Mouse (Mus musculus): ENCODE results near the gene Bcl7a. TPM values are rescaled to one million over a fixed set of nuclear protein-coding genes. Genes with fewer than 3 reads are reported as not detected.
A peak's percentile ranks its signal among the peaks of the same experiment; 100 is the strongest.

Bcl7a gene
- total and polyA plus RNA-seq, 3 experiments = 6.3 to 10.3 (median 9.2) TPM

DNA sequence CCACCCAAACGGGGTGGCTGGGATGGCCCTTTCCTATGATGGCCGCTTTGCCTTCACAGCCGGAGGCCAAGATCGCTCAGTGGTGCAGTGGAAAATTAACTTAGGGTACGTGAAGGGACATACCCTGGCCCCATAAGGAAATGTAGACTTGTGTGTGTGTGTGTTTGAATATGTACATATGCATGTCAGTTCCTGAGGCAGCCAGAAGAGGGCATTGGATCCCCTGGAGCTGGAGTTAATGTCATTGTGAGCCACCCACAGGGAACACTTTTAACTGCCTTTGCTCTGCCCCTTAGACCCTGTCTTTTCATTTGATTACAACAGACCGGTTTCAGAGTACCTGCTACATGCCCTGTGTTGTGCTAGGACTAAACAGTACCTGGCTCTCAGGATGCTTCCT, 45.1 kb upstream of the Bcl7a start:
- H3K36me3 ChIP-seq (ENCODE audit: control insufficient read depth, insufficient read depth, low read length) = no peaks in the 10 kb centered on the region
- no peak overlapping the region for H3K4me3 ChIP-seq
- H3K79me2 ChIP-seq (replicated peaks; ENCODE audit: control insufficient read depth, insufficient read depth, low read length) = no peaks in the 10 kb centered on the region
- no peak overlapping the region for H3K9ac ChIP-seq (ENCODE audit: low read depth, low read length)
- peaks cover 1% of the 10 kb centered on the region; the same call in 1 of the 2 replicates for H3K4me1 ChIP-seq (ENCODE audit: control insufficient read depth, insufficient read depth, low read length)
- no peaks in the 10 kb centered on the region for H3K27me3 ChIP-seq (ENCODE audit: control insufficient read depth, insufficient read depth, low read length)
- TF ChIP-seq CTCF (IDR thresholded peaks at IDR 0.05) = peak; percentile 45
- no peak for TF ChIP-seq EP300 (IDR thresholded peaks at IDR 0.05; ENCODE audit: insufficient read depth, low read depth, low read length)
- no peak for TF ChIP-seq POLR2A (IDR thresholded peaks at IDR 0.05; ENCODE audit: insufficient read depth, low read depth, low read length)
- WGBS = 92% methylated on average over 6 of the region's 6 CpGs
- H3K27ac ChIP-seq = no peak overlapping the region
- DNase-seq = no peak
- intact Hi-C loops (cut with DNase I) = no loop called here

DNA sequence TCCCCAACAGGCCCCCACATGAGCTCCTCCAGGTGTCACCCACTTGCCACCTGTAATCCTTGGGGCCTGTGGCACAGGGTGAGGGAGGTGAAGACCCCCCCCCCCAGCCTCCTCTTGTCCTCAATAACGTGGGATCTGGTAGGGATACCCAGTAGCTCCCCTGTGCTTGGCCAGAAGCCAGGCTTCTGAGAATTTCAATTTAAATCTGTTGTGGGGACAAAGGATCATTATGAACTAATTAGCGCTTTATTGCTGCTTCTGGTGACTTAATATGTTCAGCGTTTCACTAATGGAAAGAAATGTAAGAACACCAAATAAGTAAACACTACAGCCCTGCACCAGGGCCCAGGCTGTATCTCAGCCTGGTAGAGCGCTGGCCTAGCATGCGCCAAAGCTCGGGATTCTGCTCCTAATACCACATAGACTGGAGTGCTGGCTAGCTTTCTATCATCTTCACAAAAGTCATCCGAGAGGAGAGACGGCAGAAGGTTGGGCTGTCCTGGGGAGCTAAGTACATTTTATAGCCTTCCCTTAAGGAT, 43.1 kb upstream of the Bcl7a start:
- Histone ChIP-seq H3K36me3 (ENCODE audit: control insufficient read depth, insufficient read depth, low read length) (no peaks in the 10 kb centered on the region), H3K79me2 (replicated peaks; ENCODE audit: control insufficient read depth, insufficient read depth, low read length) (no peaks in the 10 kb centered on the region), H3K4me3 (no peak overlapping the region), H3K27me3 (ENCODE audit: control insufficient read depth, insufficient read depth, low read length) (no peaks in the 10 kb centered on the region), H3K9ac (ENCODE audit: low read depth, low read length) (no peak overlapping the region), H3K4me1 (ENCODE audit: control insufficient read depth, insufficient read depth, low read length) (peaks cover 1% of the 10 kb centered on the region; the same call in 1 of the 2 replicates), H3K27ac (no peak overlapping the region)
- no peak for TF ChIP-seq EP300 (IDR thresholded peaks at IDR 0.05; ENCODE audit: insufficient read depth, low read depth, low read length)
- TF ChIP-seq POLR2A (IDR thresholded peaks at IDR 0.05; ENCODE audit: insufficient read depth, low read depth, low read length) = no peak
- TF ChIP-seq CTCF (IDR thresholded peaks at IDR 0.05) = no peak
- intact Hi-C loops (cut with DNase I) = no loop called here
- WGBS = 72% methylated on average over 8 of the region's 8 CpGs
- DNase-seq = no peak

DNA sequence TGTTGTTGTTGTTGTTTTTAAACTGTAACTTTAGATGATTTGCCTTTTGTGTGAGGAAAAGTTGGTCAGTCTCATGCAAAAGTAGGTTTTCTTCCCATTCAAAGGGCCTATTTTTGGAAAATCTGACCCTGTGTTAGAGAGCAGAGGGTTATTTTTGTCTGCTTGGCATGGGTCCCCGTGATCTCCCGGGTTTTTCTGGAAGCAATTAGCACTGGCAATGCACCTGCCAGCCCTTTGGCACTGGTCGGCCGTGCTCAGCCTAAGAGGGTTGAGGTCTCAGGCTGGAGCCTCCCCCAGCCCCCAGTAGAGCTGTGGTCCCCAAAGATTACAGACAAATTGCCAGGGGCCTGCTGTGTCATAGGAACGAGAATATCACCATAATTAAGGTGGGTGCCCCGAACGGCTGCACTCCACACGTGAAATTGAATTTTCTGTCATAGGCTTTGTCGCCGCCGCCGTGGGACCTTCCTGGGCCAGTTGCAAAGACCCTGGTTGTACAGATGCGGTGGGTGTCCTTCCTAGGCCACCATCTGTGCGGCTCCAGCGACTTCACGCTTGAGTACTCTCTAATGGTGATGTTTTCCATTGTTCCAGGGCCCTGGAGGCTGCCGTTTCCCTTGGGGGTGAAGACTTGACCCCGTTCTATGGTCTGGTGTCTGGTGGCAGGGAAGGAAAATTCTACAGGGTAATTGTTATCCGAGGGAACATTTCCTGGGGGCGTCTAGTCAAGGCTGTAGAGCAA, 41.7 kb upstream of the Bcl7a start:
- no peak overlapping the region for H3K4me3 ChIP-seq
- intact Hi-C loops (cut with DNase I) = no loop called here
- H3K27ac ChIP-seq = peak overlapping the region; percentile 43
- WGBS = 59% methylated on average over 20 of the region's 20 CpGs
- no peaks in the 10 kb centered on the region for H3K27me3 ChIP-seq (ENCODE audit: control insufficient read depth, insufficient read depth, low read length)
- H3K4me1 ChIP-seq (ENCODE audit: control insufficient read depth, insufficient read depth, low read length) = peaks cover 1% of the 10 kb centered on the region; the same call in 1 of the 2 replicates
- DNase-seq = peak; percentile 44 to 58
- no peak for TF ChIP-seq CTCF (IDR thresholded peaks at IDR 0.05)
- no peak for TF ChIP-seq EP300 (IDR thresholded peaks at IDR 0.05; ENCODE audit: insufficient read depth, low read depth, low read length)
- no peak for TF ChIP-seq POLR2A (IDR thresholded peaks at IDR 0.05; ENCODE audit: insufficient read depth, low read depth, low read length)
- no peaks in the 10 kb centered on the region for H3K36me3 ChIP-seq (ENCODE audit: control insufficient read depth, insufficient read depth, low read length)
- no peaks in the 10 kb centered on the region for H3K79me2 ChIP-seq (replicated peaks; ENCODE audit: control insufficient read depth, insufficient read depth, low read length)
- no peak overlapping the region for H3K9ac ChIP-seq (ENCODE audit: low read depth, low read length)

DNA sequence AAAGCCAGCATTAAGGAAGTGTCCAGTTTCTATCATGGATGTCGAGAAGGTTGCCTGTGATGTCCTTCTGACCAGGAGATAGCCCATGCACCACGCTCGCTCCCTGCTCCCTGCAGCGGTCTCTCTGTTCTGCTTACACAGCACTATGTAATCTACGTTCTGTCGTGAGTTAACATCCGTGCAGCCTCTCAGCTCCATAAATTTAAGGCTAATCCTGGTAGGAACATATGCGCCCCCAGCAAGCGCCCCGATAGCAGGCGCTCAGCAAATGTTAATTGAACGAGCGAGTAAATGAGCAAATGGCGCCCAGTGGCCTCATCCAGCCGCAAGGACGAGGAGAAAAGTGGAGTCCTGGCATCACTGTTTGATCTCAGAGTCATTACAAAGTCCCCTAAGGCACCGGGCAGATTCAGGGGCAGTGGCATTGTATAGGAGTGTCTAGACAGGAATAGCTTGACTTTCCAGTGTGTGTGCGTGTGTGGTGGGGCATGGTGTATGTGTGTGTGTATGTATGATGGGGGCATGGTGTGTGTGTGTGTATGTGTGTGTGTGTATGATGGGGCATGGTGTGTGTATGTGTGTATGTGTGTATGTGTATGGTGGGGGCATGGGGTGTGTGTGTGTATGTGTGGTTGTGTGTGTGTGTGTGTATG, 35.9 kb upstream of the Bcl7a start:
- H3K4me1 ChIP-seq (ENCODE audit: control insufficient read depth, insufficient read depth, low read length) = peaks cover 1% of the 10 kb centered on the region; the same call in 1 of the 2 replicates
- H3K4me3 ChIP-seq = no peak overlapping the region
- TF ChIP-seq CTCF (IDR thresholded peaks at IDR 0.05) (no peak), POLR2A (IDR thresholded peaks at IDR 0.05; ENCODE audit: insufficient read depth, low read depth, low read length) (no peak)
- no peaks in the 10 kb centered on the region for H3K27me3 ChIP-seq (ENCODE audit: control insufficient read depth, insufficient read depth, low read length)
- intact Hi-C loops (cut with DNase I) = no loop called here
- no peaks in the 10 kb centered on the region for H3K79me2 ChIP-seq (replicated peaks; ENCODE audit: control insufficient read depth, insufficient read depth, low read length)
- 81% methylated on average over 18 of the region's 18 CpGs for WGBS
- H3K9ac ChIP-seq (ENCODE audit: low read depth, low read length) = no peak overlapping the region
- no peak for DNase-seq
- H3K27ac ChIP-seq = no peak overlapping the region
- no peaks in the 10 kb centered on the region for H3K36me3 ChIP-seq (ENCODE audit: control insufficient read depth, insufficient read depth, low read length)

DNA sequence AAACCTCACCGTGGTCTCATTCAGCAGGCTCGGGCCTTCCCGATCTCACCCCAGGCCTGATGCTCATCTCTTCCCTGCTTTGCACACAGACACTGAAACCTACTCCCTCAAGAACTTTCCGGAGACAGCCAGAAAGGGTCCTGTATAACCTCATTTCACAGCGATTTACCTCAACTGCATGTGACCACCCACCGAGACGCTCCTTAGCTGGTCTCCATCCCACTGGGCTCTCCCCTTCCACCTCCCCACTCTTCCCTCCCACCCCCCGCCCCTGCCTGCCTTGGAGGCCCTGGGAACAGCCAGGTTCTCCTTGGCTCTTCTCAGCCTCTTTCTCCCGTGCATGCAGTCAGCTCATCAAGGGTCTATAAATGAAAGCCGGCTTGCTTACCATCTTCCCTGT, 33.8 kb upstream of the Bcl7a start:
- H3K36me3 ChIP-seq (ENCODE audit: control insufficient read depth, insufficient read depth, low read length) = no peaks in the 10 kb centered on the region
- no peak for TF ChIP-seq CTCF (IDR thresholded peaks at IDR 0.05)
- TF ChIP-seq EP300 (IDR thresholded peaks at IDR 0.05; ENCODE audit: insufficient read depth, low read depth, low read length) = no peak
- no peak for TF ChIP-seq POLR2A (IDR thresholded peaks at IDR 0.05; ENCODE audit: insufficient read depth, low read depth, low read length)
- 55% methylated on average over 10 of the region's 10 CpGs for WGBS

DNA sequence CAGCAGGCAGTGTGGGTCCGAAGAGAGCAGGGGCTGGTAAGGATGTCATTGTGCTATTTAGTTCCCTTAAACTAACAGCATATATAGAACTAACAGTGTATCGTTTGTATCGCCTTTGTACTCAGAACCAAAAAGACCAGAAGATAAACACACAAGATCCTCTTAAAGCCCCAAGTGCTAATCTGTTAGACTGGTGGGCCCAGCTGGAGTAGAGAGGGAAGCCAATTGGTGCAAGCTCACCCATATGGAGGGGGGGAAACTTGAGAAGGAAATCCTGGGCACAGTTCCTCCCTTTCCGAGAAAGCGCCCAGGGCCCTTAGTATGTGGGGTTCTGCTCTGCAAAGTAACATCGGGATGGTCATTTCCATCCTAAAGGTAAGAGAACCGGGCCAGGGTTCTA, 33.4 kb upstream of the Bcl7a start:
- no peak overlapping the region for H3K9ac ChIP-seq (ENCODE audit: low read depth, low read length)

More for the DNA sequence above, 33.8 kb upstream of the Bcl7a start:
- H3K27me3 ChIP-seq (ENCODE audit: control insufficient read depth, insufficient read depth, low read length) = no peaks in the 10 kb centered on the region
- no peaks in the 10 kb centered on the region for H3K79me2 ChIP-seq (replicated peaks; ENCODE audit: control insufficient read depth, insufficient read depth, low read length)
- intact Hi-C loops (cut with DNase I) = no loop called here
- no peak for DNase-seq
- H3K4me3 ChIP-seq = no peak overlapping the region
- no peak overlapping the region for H3K27ac ChIP-seq
- H3K4me1 ChIP-seq (ENCODE audit: control insufficient read depth, insufficient read depth, low read length) = no peaks in the 10 kb centered on the region
- no peak overlapping the region for H3K9ac ChIP-seq (ENCODE audit: low read depth, low read length)

More for the DNA sequence above, 33.4 kb upstream of the Bcl7a start:
- 68% methylated on average over 7 of the region's 7 CpGs for WGBS
- Histone ChIP-seq H3K4me3 (no peak overlapping the region), H3K27me3 (ENCODE audit: control insufficient read depth, insufficient read depth, low read length) (no peaks in the 10 kb centered on the region), H3K4me1 (ENCODE audit: control insufficient read depth, insufficient read depth, low read length) (no peaks in the 10 kb centered on the region), H3K79me2 (replicated peaks; ENCODE audit: control insufficient read depth, insufficient read depth, low read length) (no peaks in the 10 kb centered on the region), H3K27ac (no peak overlapping the region), H3K36me3 (ENCODE audit: control insufficient read depth, insufficient read depth, low read length) (no peaks in the 10 kb centered on the region)
- TF ChIP-seq POLR2A (IDR thresholded peaks at IDR 0.05; ENCODE audit: insufficient read depth, low read depth, low read length) (no peak), EP300 (IDR thresholded peaks at IDR 0.05; ENCODE audit: insufficient read depth, low read depth, low read length) (no peak), CTCF (IDR thresholded peaks at IDR 0.05) (no peak)
- DNase-seq = no peak
- intact Hi-C loops (cut with DNase I) = no loop called here
